7 mouse cellular contexts compared by ENCODE assay signal in genomic region chr7:142577806-142578423, GRCm38 (mm10). TPM values are rescaled to one million over a fixed set of nuclear protein-coding genes. Genes with fewer than 3 reads are reported as not detected.
DNase-seq lines count a peak whose midpoint lies in the region; ATAC-seq and TF ChIP-seq lines count a peak whose summit lies in the region.

No protein-coding gene starts in this region.

- peak overlapping the region; percentile 9; the same call in 1 of the 2 replicates for H3K4me3 ChIP-seq in forebrain, embryonic 13.5 days
- H3K4me3 ChIP-seq in hindbrain, postnatal 0 days (ENCODE audit: low read length) = no peak overlapping the region; the same call in 1 of the 2 replicates
- no peak overlapping the region for H3K4me3 ChIP-seq in midbrain, embryonic 16.5 days (ENCODE audit: low read depth, low read length)

- ATAC-seq in forebrain, embryonic 13.5 days = peak; percentile 37
- no peak for ATAC-seq in hindbrain, postnatal 0 days
- ATAC-seq in midbrain, embryonic 16.5 days = no peak

- H3K9me3 ChIP-seq in forebrain, embryonic 13.5 days (replicated peaks) = peaks cover 10% of the 10 kb centered on the region; the same call in 1 of the 2 replicates
- H3K9me3 ChIP-seq in hindbrain, postnatal 0 days (ENCODE audit: low read length) = 0 out of 2 replicates have a peak, but pooled peaks cover 3% of the 10 kb centered on the region
- H3K9me3 ChIP-seq in midbrain, embryonic 16.5 days (replicated peaks; ENCODE audit: control insufficient read depth, low read length, poor library complexity, severe bottlenecking) = no peaks in the 10 kb centered on the region; the same call in 1 of the 2 replicates

- WGBS in forebrain, embryonic 13.5 days = 50% methylated on average over 22 of the region's 26 CpGs
- WGBS in hindbrain, postnatal 0 days = 48% methylated on average over 26 of the region's 26 CpGs
- WGBS in midbrain, embryonic 16.5 days = 39% methylated on average over 26 of the region's 26 CpGs

- no peak overlapping the region for H3K27ac ChIP-seq in forebrain, embryonic 13.5 days
- no peak overlapping the region for H3K27ac ChIP-seq in hindbrain, postnatal 0 days
- no peak overlapping the region for H3K27ac ChIP-seq in midbrain, embryonic 16.5 days (ENCODE audit: low read length)

- H3K9ac ChIP-seq in forebrain, embryonic 13.5 days = 0 out of 2 replicates have a peak overlapping the region, but pooled peaks have one; percentile 30
- no peak overlapping the region for H3K9ac ChIP-seq in hindbrain, postnatal 0 days (replicated peaks; ENCODE audit: low read length)
- H3K9ac ChIP-seq in midbrain, embryonic 16.5 days (ENCODE audit: low read depth, low read length) = no peak overlapping the region

- DNase-seq in ovary, postnatal 36 days (ENCODE audit: low spot score) = peak; percentile 26
- no peak for DNase-seq in ovary, adult 18-20 months (ENCODE audit: low spot score)
- peak; percentile 39 for DNase-seq in hindbrain, postnatal 0 days (ENCODE audit: low spot score)
- DNase-seq in layer of hippocampus, adult 8-10 months (ENCODE audit: low spot score in 2 of 2) = no peak
- no peak for DNase-seq in layer of hippocampus, adult 18-20 months (ENCODE audit: low spot score in 2 of 2)

- no peaks in the 10 kb centered on the region for H3K27me3 ChIP-seq in forebrain, embryonic 13.5 days
- H3K27me3 ChIP-seq in hindbrain, postnatal 0 days (ENCODE audit: insufficient read depth, low read length) = no peaks in the 10 kb centered on the region
- no peaks in the 10 kb centered on the region for H3K27me3 ChIP-seq in midbrain, embryonic 16.5 days (ENCODE audit: control insufficient read depth, insufficient read depth, low read depth, low read length)

- no peaks in the 10 kb centered on the region for H3K36me3 ChIP-seq in forebrain, embryonic 13.5 days (ENCODE audit: poor library complexity, severe bottlenecking)
- H3K36me3 ChIP-seq in hindbrain, postnatal 0 days (ENCODE audit: insufficient read depth, low read length) = no peaks in the 10 kb centered on the region
- H3K36me3 ChIP-seq in midbrain, embryonic 16.5 days (ENCODE audit: control insufficient read depth, insufficient read depth, low read length) = no peaks in the 10 kb centered on the region

- no peak for TF ChIP-seq CTCF in hindbrain, postnatal 0 days (IDR thresholded peaks at IDR 0.05; ENCODE audit: low read depth)

- H3K4me1 ChIP-seq in forebrain, embryonic 13.5 days = peaks cover 9% of the 10 kb centered on the region; the same call in 1 of the 2 replicates
- H3K4me1 ChIP-seq in hindbrain, postnatal 0 days (ENCODE audit: insufficient read depth, low read length) = no peaks in the 10 kb centered on the region
- no peaks in the 10 kb centered on the region for H3K4me1 ChIP-seq in midbrain, embryonic 16.5 days (ENCODE audit: control insufficient read depth, insufficient read depth, low read length)

- H3K4me2 ChIP-seq in forebrain, embryonic 13.5 days = peak overlapping the region; percentile 48
- peak overlapping the region; percentile 40 for H3K4me2 ChIP-seq in hindbrain, postnatal 0 days (ENCODE audit: low read depth, low read length)
- H3K4me2 ChIP-seq in midbrain, embryonic 16.5 days (ENCODE audit: low read length) = peak overlapping the region; percentile 47

RNA-seq across cellular contexts. Expression of gene Mrpl23, which starts 45.4 kb away (rescaled TPM):
- 16.2 and 16.5 TPM in 2 replicates for polyA plus RNA-seq in forebrain, embryonic 13.5 days (2015; fragmentation: Nextera tagmentation; extraction: Ambion mirVana)
- 64.0 and 69.3 TPM in 2 replicates for total RNA-seq in hindbrain, postnatal 0 days (2014; rRNA removed)
- polyA plus RNA-seq in hindbrain, postnatal 0 days (2015; fragmentation: Nextera tagmentation; extraction: Ambion mirVana) = 17.4 and 25.5 TPM in 2 replicates
- 15.6 and 18.6 TPM in 2 replicates for polyA plus RNA-seq in midbrain, embryonic 16.5 days (2015; fragmentation: Nextera tagmentation; extraction: Ambion mirVana)
- 1 to 10 TPM; 4.8 to 6.8 (median 5.7) TPM for total RNA-seq in layer of hippocampus, adult 8-10 months (2022)
- total RNA-seq in layer of hippocampus, adult 18-20 months (2021) = 1 to 10 TPM; 6.8 to 8.4 TPM

Comparison
In these comparisons a context has a peak if more than half of its experiments do, and no peak if none do; other contexts are left out.
1. DNase-seq: peak in ovary, postnatal 36 days (single experiment) and hindbrain, postnatal 0 days (single experiment); none in ovary, adult 18-20 months (single experiment), layer of hippocampus, adult 8-10 months (0 of 2) and layer of hippocampus, adult 18-20 months (0 of 2).
2. Peak in every context shown above with its lines, with median percentiles within 50 percentile points of each other: H3K4me2 ChIP-seq.